Mouse (Mus musculus): ENCODE data around the gene Gng8. TPM values are rescaled to one million over a fixed set of nuclear protein-coding genes. Genes with fewer than 3 reads are reported as not detected.
A peak's percentile ranks its signal among the peaks of the same experiment; 100 is the strongest.

The Gng8 gene
- total and polyA plus RNA-seq, 2 experiments from 2014 or later = 0.27 to 1.7 TPM

GRCm38 (mm10) chr7:16937312-16937711 is 45.7 kb downstream of the Gng8 start:
- no peak overlapping the region for H3K27ac ChIP-seq (ENCODE audit: low read depth)
- H3K36me3 ChIP-seq (replicated peaks; ENCODE audit: control insufficient read depth, insufficient read depth, low read length) = no peaks in the 10 kb centered on the region
- H3K9me3 ChIP-seq (replicated peaks; ENCODE audit: control insufficient read depth, low read length) = no peaks in the 10 kb centered on the region
- no peaks in the 10 kb centered on the region; the same call in 1 of the 2 replicates for H3K4me1 ChIP-seq (ENCODE audit: control insufficient read depth, insufficient read depth)
- ATAC-seq (ENCODE audit: insufficient read depth, low read depth) (no peak), DNase-seq (ENCODE audit: low spot score) (no peak)
- no peak overlapping the region for H3K4me3 ChIP-seq (ENCODE audit: low read depth, low read length)
- H3K4me2 ChIP-seq (ENCODE audit: low read depth, low read length) = no peak overlapping the region
- H3K9ac ChIP-seq (replicated peaks; ENCODE audit: low read depth, low read length) = no peak overlapping the region
- 46% methylated on average over 4 of the region's 4 CpGs for WGBS
- TF ChIP-seq EP300 (IDR thresholded peaks at IDR 0.05; ENCODE audit: low read depth) (no peak), CTCF (IDR thresholded peaks at IDR 0.05; ENCODE audit: low read depth) (peak; percentile 15; the same call in 1 of the 2 replicates)
- no peaks in the 10 kb centered on the region for H3K27me3 ChIP-seq (ENCODE audit: control insufficient read depth, insufficient read depth, low read length)

DNA sequence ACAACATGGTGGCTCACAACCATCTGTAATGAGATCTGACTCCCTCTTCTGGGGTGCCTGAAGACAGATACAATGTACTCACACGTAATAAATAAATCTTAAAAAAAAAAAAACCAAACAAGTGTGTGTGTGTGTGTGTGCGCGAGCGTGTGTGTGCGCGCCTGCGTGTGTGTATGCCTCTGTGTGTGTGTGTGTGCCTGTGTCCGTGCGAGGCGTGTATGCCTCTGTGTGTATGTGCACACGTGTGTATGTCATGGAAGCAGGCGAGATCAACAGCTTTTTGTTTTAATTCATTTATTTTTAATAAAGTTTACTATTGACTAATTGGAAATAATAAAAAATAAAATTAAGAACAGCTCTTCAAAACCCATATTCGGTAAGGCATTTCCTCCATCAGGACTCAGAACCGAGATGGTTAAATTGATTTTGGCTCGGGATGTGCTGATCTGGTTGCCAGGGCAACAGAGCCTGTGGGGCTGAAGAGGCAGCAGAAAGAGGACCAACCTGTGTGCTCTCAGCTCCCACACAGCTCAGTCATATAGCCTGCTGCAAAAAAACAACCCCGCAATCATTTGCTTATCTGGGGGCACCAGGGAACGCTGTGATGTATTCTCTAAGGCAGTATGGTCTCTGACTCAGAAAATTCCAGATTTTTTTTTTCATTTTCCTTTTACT is 46.7 kb downstream of the Gng8 start:
- Histone ChIP-seq H3K27ac (ENCODE audit: low read depth) (no peak overlapping the region), H3K36me3 (replicated peaks; ENCODE audit: control insufficient read depth, insufficient read depth, low read length) (no peaks in the 10 kb centered on the region), H3K9me3 (replicated peaks; ENCODE audit: control insufficient read depth, low read length) (no peaks in the 10 kb centered on the region), H3K27me3 (ENCODE audit: control insufficient read depth, insufficient read depth, low read length) (no peaks in the 10 kb centered on the region), H3K4me1 (ENCODE audit: control insufficient read depth, insufficient read depth) (no peaks in the 10 kb centered on the region; the same call in 1 of the 2 replicates), H3K9ac (replicated peaks; ENCODE audit: low read depth, low read length) (no peak overlapping the region), H3K4me3 (ENCODE audit: low read depth, low read length) (no peak overlapping the region), H3K4me2 (ENCODE audit: low read depth, low read length) (no peak overlapping the region)
- no peak for TF ChIP-seq EP300 (IDR thresholded peaks at IDR 0.05; ENCODE audit: low read depth)
- TF ChIP-seq CTCF (IDR thresholded peaks at IDR 0.05; ENCODE audit: low read depth) = no peak
- WGBS = 69% methylated on average over 17 of the region's 17 CpGs
- ATAC-seq (ENCODE audit: insufficient read depth, low read depth) (no peak), DNase-seq (ENCODE audit: low spot score) (no peak)

GRCm38 (mm10) chr7:16940292-16940691 is 48.7 kb downstream of the Gng8 start:
- Histone ChIP-seq H3K27ac (ENCODE audit: low read depth) (peak overlapping the region; percentile 2; the same call in 1 of the 2 replicates), H3K27me3 (ENCODE audit: control insufficient read depth, insufficient read depth, low read length) (peaks cover 6% of the 10 kb centered on the region), H3K9me3 (replicated peaks; ENCODE audit: control insufficient read depth, low read length) (no peaks in the 10 kb centered on the region), H3K9ac (replicated peaks; ENCODE audit: low read depth, low read length) (no peak overlapping the region), H3K4me2 (ENCODE audit: low read depth, low read length) (no peak overlapping the region), H3K4me1 (ENCODE audit: control insufficient read depth, insufficient read depth) (no peaks in the 10 kb centered on the region; the same call in 1 of the 2 replicates), H3K4me3 (ENCODE audit: low read depth, low read length) (no peak overlapping the region), H3K36me3 (replicated peaks; ENCODE audit: control insufficient read depth, insufficient read depth, low read length) (no peaks in the 10 kb centered on the region)
- TF ChIP-seq CTCF (IDR thresholded peaks at IDR 0.05; ENCODE audit: low read depth) = no peak
- TF ChIP-seq EP300 (IDR thresholded peaks at IDR 0.05; ENCODE audit: low read depth) = no peak
- DNase-seq (ENCODE audit: low spot score) = peak; percentile 45
- 33% methylated on average over 7 of the region's 7 CpGs for WGBS
- ATAC-seq (ENCODE audit: insufficient read depth, low read depth) = no peak

GRCm38 (mm10) chr7:16942861-16943260 is 51.3 kb downstream of the Gng8 start:
- Histone ChIP-seq H3K27me3 (ENCODE audit: control insufficient read depth, insufficient read depth, low read length) (peaks cover 23% of the 10 kb centered on the region), H3K9me3 (replicated peaks; ENCODE audit: control insufficient read depth, low read length) (no peaks in the 10 kb centered on the region), H3K27ac (ENCODE audit: low read depth) (no peak overlapping the region), H3K4me2 (ENCODE audit: low read depth, low read length) (no peak overlapping the region), H3K4me3 (ENCODE audit: low read depth, low read length) (no peak overlapping the region), H3K9ac (replicated peaks; ENCODE audit: low read depth, low read length) (no peak overlapping the region), H3K4me1 (ENCODE audit: control insufficient read depth, insufficient read depth) (peaks cover 14% of the 10 kb centered on the region), H3K36me3 (replicated peaks; ENCODE audit: control insufficient read depth, insufficient read depth, low read length) (no peaks in the 10 kb centered on the region)
- no peak for ATAC-seq (ENCODE audit: insufficient read depth, low read depth)
- no peak for TF ChIP-seq CTCF (IDR thresholded peaks at IDR 0.05; ENCODE audit: low read depth)
- no peak for TF ChIP-seq EP300 (IDR thresholded peaks at IDR 0.05; ENCODE audit: low read depth)
- DNase-seq (ENCODE audit: low spot score) = no peak
- 62% methylated on average over 4 of the region's 4 CpGs for WGBS

GRCm38 (mm10) chr7:16944061-16944807 is 52.6 kb downstream of the Gng8 start, which contains the start of gene Pnmal2:
Pnmal2 (plus strand) TSS chr7:16944682.
- 31% methylated on average over 23 of the region's 36 CpGs for WGBS
- H3K9me3 ChIP-seq (replicated peaks; ENCODE audit: control insufficient read depth, low read length) = no peaks in the 10 kb centered on the region

More at GRCm38 (mm10) chr7:16944061-16944807, 52.6 kb downstream of the Gng8 start, which contains the start of gene Pnmal2:
- no peak within 1 kb of the TSS for H3K27ac ChIP-seq (ENCODE audit: low read depth)
- no peaks in the 10 kb centered on the region for H3K36me3 ChIP-seq (replicated peaks; ENCODE audit: control insufficient read depth, insufficient read depth, low read length)
- DNase-seq (ENCODE audit: low spot score) = peak; percentile 82
- H3K27me3 ChIP-seq (ENCODE audit: control insufficient read depth, insufficient read depth, low read length) = peaks cover 23% of the 10 kb centered on the region
- H3K9ac ChIP-seq (replicated peaks; ENCODE audit: low read depth, low read length) = peak within 1 kb of the TSS; percentile 53
- peaks cover 22% of the 10 kb centered on the region for H3K4me1 ChIP-seq (ENCODE audit: control insufficient read depth, insufficient read depth)
- no peak for TF ChIP-seq EP300 (IDR thresholded peaks at IDR 0.05; ENCODE audit: low read depth)
- H3K4me3 ChIP-seq (ENCODE audit: low read depth, low read length) = peak within 1 kb of the TSS; percentile 57
- peak; percentile 70 for ATAC-seq (ENCODE audit: insufficient read depth, low read depth)
- H3K4me2 ChIP-seq (ENCODE audit: low read depth, low read length) = peak within 1 kb of the TSS; percentile 95
